Mouse (Mus musculus): ENCODE measurements around the gene Elob.

Gene Elob

GRCm38 (mm10) chr17:23777141-23777540 lies 51.8 kb downstream of the Elob start:
- DNase-seq = no peak

GRCm38 (mm10) chr17:23776216-23776615 lies 52.7 kb downstream of the Elob start:
- DNase-seq = no peak
